Mouse (Mus musculus): ENCODE data around the gene Runx1. TPM values are rescaled to one million over a fixed set of nuclear protein-coding genes. Genes with fewer than 3 reads are reported as not detected.

Gene Runx1
- polyA plus RNA-seq, 1 experiment from 2014 or later = 13.8 TPM

- no peak for ATAC-seq (ENCODE audit: insufficient number of reproducible peaks, insufficient read depth, low FRiP score, low TSS enrichment)
- Histone ChIP-seq H3K4me3 (no peak overlapping the region), H3K9ac (no peak overlapping the region), H3K27ac (no peak overlapping the region), H3K36me3 (no peaks in the 10 kb centered on the region), H3K9me3 (no peaks in the 10 kb centered on the region), H3K4me2 (replicated peaks) (no peak overlapping the region), H3K4me1 (peaks cover 15% of the 10 kb centered on the region), H3K27me3 (peaks cover 25% of the 10 kb centered on the region)
- 69% methylated on average over 9 of the region's 9 CpGs for WGBS
Observed at GRCm38 (mm10) chr16:92601270-92601826, 224.6 kb downstream of the Runx1 start.

GRCm38 (mm10) chr16:92599451-92599850 lies 226.5 kb downstream of the Runx1 start:
- 75% methylated on average over 11 of the region's 11 CpGs for WGBS
- ATAC-seq (ENCODE audit: insufficient number of reproducible peaks, insufficient read depth, low FRiP score, low TSS enrichment) = no peak
- no peak overlapping the region for H3K9ac ChIP-seq
- 0 out of 2 replicates have a peak, but pooled peaks cover 5% of the 10 kb centered on the region for H3K4me1 ChIP-seq
- no peak overlapping the region for H3K4me3 ChIP-seq
- no peaks in the 10 kb centered on the region for H3K36me3 ChIP-seq
- H3K27ac ChIP-seq = no peak overlapping the region
- peaks cover 14% of the 10 kb centered on the region for H3K27me3 ChIP-seq
- no peaks in the 10 kb centered on the region for H3K9me3 ChIP-seq
- no peak overlapping the region for H3K4me2 ChIP-seq (replicated peaks)

GRCm38 (mm10) chr16:92597655-92598054 lies 228.3 kb downstream of the Runx1 start:
- Histone ChIP-seq H3K27me3 (peaks cover 8% of the 10 kb centered on the region), H3K4me2 (replicated peaks) (no peak overlapping the region)
- ATAC-seq (ENCODE audit: insufficient number of reproducible peaks, insufficient read depth, low FRiP score, low TSS enrichment) = no peak

GRCm38 (mm10) chr16:92592207-92592606 lies 233.7 kb downstream of the Runx1 start:
- no peak overlapping the region for H3K27ac ChIP-seq
- no peak overlapping the region for H3K4me2 ChIP-seq (replicated peaks)

More at GRCm38 (mm10) chr16:92597655-92598054, 228.3 kb downstream of the Runx1 start:
- no peaks in the 10 kb centered on the region for H3K9me3 ChIP-seq
- 42% methylated on average over 11 of the region's 11 CpGs for WGBS
- H3K36me3 ChIP-seq = no peaks in the 10 kb centered on the region
- H3K4me1 ChIP-seq = 0 out of 2 replicates have a peak, but pooled peaks cover 5% of the 10 kb centered on the region
- no peak overlapping the region for H3K4me3 ChIP-seq
- no peak overlapping the region for H3K9ac ChIP-seq
- H3K27ac ChIP-seq = no peak overlapping the region

GRCm38 (mm10) chr16:92591783-92592182 lies 234.2 kb downstream of the Runx1 start:
- Histone ChIP-seq H3K27me3 (0 out of 2 replicates have a peak, but pooled peaks cover 5% of the 10 kb centered on the region), H3K27ac (no peak overlapping the region), H3K4me2 (replicated peaks) (no peak overlapping the region), H3K4me1 (0 out of 2 replicates have a peak, but pooled peaks cover 5% of the 10 kb centered on the region), H3K9ac (no peak overlapping the region), H3K9me3 (no peaks in the 10 kb centered on the region), H3K36me3 (no peaks in the 10 kb centered on the region), H3K4me3 (no peak overlapping the region)
- no peak for ATAC-seq (ENCODE audit: insufficient number of reproducible peaks, insufficient read depth, low FRiP score, low TSS enrichment)
- WGBS = 90% methylated on average over 6 of the region's 6 CpGs

More at GRCm38 (mm10) chr16:92592207-92592606, 233.7 kb downstream of the Runx1 start:
- Histone ChIP-seq H3K4me1 (0 out of 2 replicates have a peak, but pooled peaks cover 7% of the 10 kb centered on the region), H3K36me3 (no peaks in the 10 kb centered on the region), H3K4me3 (no peak overlapping the region), H3K9ac (no peak overlapping the region), H3K27me3 (0 out of 2 replicates have a peak, but pooled peaks cover 5% of the 10 kb centered on the region), H3K9me3 (no peaks in the 10 kb centered on the region)
- no peak for ATAC-seq (ENCODE audit: insufficient number of reproducible peaks, insufficient read depth, low FRiP score, low TSS enrichment)
- WGBS = 51% methylated on average over 6 of the region's 6 CpGs

- no peak overlapping the region for H3K9ac ChIP-seq
- no peak overlapping the region for H3K27ac ChIP-seq
- 91% methylated on average over 4 of the region's 4 CpGs for WGBS
- ATAC-seq (ENCODE audit: insufficient number of reproducible peaks, insufficient read depth, low FRiP score, low TSS enrichment) = no peak
- no peak overlapping the region for H3K4me3 ChIP-seq
- H3K9me3 ChIP-seq = no peaks in the 10 kb centered on the region
- no peaks in the 10 kb centered on the region for H3K36me3 ChIP-seq
- H3K27me3 ChIP-seq = 0 out of 2 replicates have a peak, but pooled peaks cover 2% of the 10 kb centered on the region
- H3K4me1 ChIP-seq = 0 out of 2 replicates have a peak, but pooled peaks cover 5% of the 10 kb centered on the region
- H3K4me2 ChIP-seq (replicated peaks) = no peak overlapping the region
Observed at GRCm38 (mm10) chr16:92587836-92588235, 238.1 kb downstream of the Runx1 start.

GRCm38 (mm10) chr16:92581767-92582166 lies 244.2 kb downstream of the Runx1 start:
- H3K9ac ChIP-seq = no peak overlapping the region
- peak; percentile 72; the same call in 1 of the 2 replicates for ATAC-seq (ENCODE audit: insufficient number of reproducible peaks, insufficient read depth, low FRiP score, low TSS enrichment)
- no peak overlapping the region for H3K27ac ChIP-seq
- H3K36me3 ChIP-seq = no peaks in the 10 kb centered on the region
- H3K4me1 ChIP-seq = peaks cover 15% of the 10 kb centered on the region
- 70% methylated on average over 10 of the region's 10 CpGs for WGBS
- H3K27me3 ChIP-seq = 0 out of 2 replicates have a peak, but pooled peaks cover 2% of the 10 kb centered on the region
- H3K4me2 ChIP-seq (replicated peaks) = no peak overlapping the region
- no peaks in the 10 kb centered on the region for H3K9me3 ChIP-seq
- no peak overlapping the region for H3K4me3 ChIP-seq

GRCm38 (mm10) chr16:92580981-92581380 lies 245.0 kb downstream of the Runx1 start:
- H3K4me3 ChIP-seq = no peak overlapping the region
- H3K27me3 ChIP-seq = 0 out of 2 replicates have a peak, but pooled peaks cover 2% of the 10 kb centered on the region
- peaks cover 20% of the 10 kb centered on the region for H3K4me1 ChIP-seq
- H3K27ac ChIP-seq = no peak overlapping the region
- no peak overlapping the region for H3K4me2 ChIP-seq (replicated peaks)
- no peaks in the 10 kb centered on the region for H3K9me3 ChIP-seq
- no peaks in the 10 kb centered on the region for H3K36me3 ChIP-seq
- H3K9ac ChIP-seq = no peak overlapping the region
- no peak for ATAC-seq (ENCODE audit: insufficient number of reproducible peaks, insufficient read depth, low FRiP score, low TSS enrichment)
- WGBS = 68% methylated on average over 10 of the region's 10 CpGs

- no peaks in the 10 kb centered on the region for H3K9me3 ChIP-seq
- no peak overlapping the region for H3K9ac ChIP-seq
- ATAC-seq (ENCODE audit: insufficient number of reproducible peaks, insufficient read depth, low FRiP score, low TSS enrichment) = no peak
- peaks cover 20% of the 10 kb centered on the region for H3K4me1 ChIP-seq
- H3K27me3 ChIP-seq = no peaks in the 10 kb centered on the region
- 72% methylated on average over 7 of the region's 7 CpGs for WGBS
- 0 out of 2 replicates have a peak overlapping the region, but pooled peaks have one; percentile 4 for H3K27ac ChIP-seq
- no peak overlapping the region for H3K4me2 ChIP-seq (replicated peaks)
- no peaks in the 10 kb centered on the region for H3K36me3 ChIP-seq
- H3K4me3 ChIP-seq = no peak overlapping the region
Observed at GRCm38 (mm10) chr16:92578915-92579653, 246.9 kb downstream of the Runx1 start.

- Histone ChIP-seq H3K9ac (no peak overlapping the region), H3K36me3 (no peaks in the 10 kb centered on the region), H3K27me3 (no peaks in the 10 kb centered on the region), H3K27ac (no peak overlapping the region), H3K9me3 (no peaks in the 10 kb centered on the region), H3K4me2 (replicated peaks) (no peak overlapping the region), H3K4me3 (no peak overlapping the region), H3K4me1 (peaks cover 19% of the 10 kb centered on the region)
- no peak for ATAC-seq (ENCODE audit: insufficient number of reproducible peaks, insufficient read depth, low FRiP score, low TSS enrichment)
- WGBS = 75% methylated on average over 9 of the region's 9 CpGs
Observed at GRCm38 (mm10) chr16:92577381-92577780, 248.6 kb downstream of the Runx1 start.

- no peaks in the 10 kb centered on the region for H3K27me3 ChIP-seq
- no peak overlapping the region for H3K27ac ChIP-seq
- no peak overlapping the region for H3K4me2 ChIP-seq (replicated peaks)
- H3K9me3 ChIP-seq = no peaks in the 10 kb centered on the region
- ATAC-seq (ENCODE audit: insufficient number of reproducible peaks, insufficient read depth, low FRiP score, low TSS enrichment) = no peak
- H3K9ac ChIP-seq = no peak overlapping the region
- H3K36me3 ChIP-seq = no peaks in the 10 kb centered on the region
- 78% methylated on average over 10 of the region's 10 CpGs for WGBS
- peaks cover 9% of the 10 kb centered on the region; the same call in 1 of the 2 replicates for H3K4me1 ChIP-seq
- no peak overlapping the region for H3K4me3 ChIP-seq
Observed at GRCm38 (mm10) chr16:92575792-92576191, 250.2 kb downstream of the Runx1 start.

GRCm38 (mm10) chr16:92573193-92573592 lies 252.8 kb downstream of the Runx1 start:
- ATAC-seq (ENCODE audit: insufficient number of reproducible peaks, insufficient read depth, low FRiP score, low TSS enrichment) = no peak
- 56% methylated on average over 4 of the region's 4 CpGs for WGBS
- Histone ChIP-seq H3K27me3 (no peaks in the 10 kb centered on the region), H3K36me3 (no peaks in the 10 kb centered on the region), H3K4me1 (peaks cover 5% of the 10 kb centered on the region; the same call in 1 of the 2 replicates), H3K27ac (no peak overlapping the region), H3K4me2 (replicated peaks) (no peak overlapping the region), H3K9ac (no peak overlapping the region), H3K4me3 (no peak overlapping the region), H3K9me3 (no peaks in the 10 kb centered on the region)
